Mouse (Mus musculus): Measurements from ENCODE around the gene Pcmt1. TPM values are rescaled to one million over a fixed set of nuclear protein-coding genes. Genes with fewer than 3 reads are reported as not detected.

Pcmt1 gene
- polyA plus RNA-seq (2015; fragmentation: Nextera tagmentation; extraction: Ambion mirVana) = 134 and 143 TPM in 2 replicates

- Histone ChIP-seq H3K4me3 (ENCODE audit: low read length) (peak within 1 kb of the TSS; percentile 95), H3K27ac (ENCODE audit: low read length) (peak within 1 kb of the TSS; percentile 99), H3K4me2 (ENCODE audit: low read depth, low read length) (peak within 1 kb of the TSS; percentile 83), H3K27me3 (ENCODE audit: control insufficient read depth, insufficient read depth, low read length) (no peaks in the 10 kb centered on the region), H3K36me3 (ENCODE audit: control insufficient read depth, insufficient read depth) (peaks cover 18% of the 10 kb centered on the region), H3K9ac (ENCODE audit: low read length) (peak within 1 kb of the TSS; percentile 100), H3K9me3 (replicated peaks; ENCODE audit: control insufficient read depth, low read length) (no peaks in the 10 kb centered on the region), H3K4me1 (ENCODE audit: control insufficient read depth, insufficient read depth, low read length) (peaks cover 26% of the 10 kb centered on the region)
- under 1% methylated on average over 65 of the region's 65 CpGs for WGBS
- peak; percentile 84 for ATAC-seq (replicated peaks; ENCODE audit: extremely low read depth, insufficient read depth, low FRiP score)
Observed at GRCm38 (mm10) chr10:7680731-7681301, at the start of gene Pcmt1, which contains the start of gene Lats1. Gene Pcmt1, minus strand, starts transcription at chr10:7681136. Gene Lats1, plus strand, starts transcription at chr10:7681214.

- Histone ChIP-seq H3K9ac (ENCODE audit: low read length) (peak overlapping the region; percentile 10), H3K27ac (ENCODE audit: low read length) (no peak overlapping the region), H3K4me1 (ENCODE audit: control insufficient read depth, insufficient read depth, low read length) (peaks cover 10% of the 10 kb centered on the region), H3K4me3 (ENCODE audit: low read length) (peak overlapping the region; percentile 97), H3K27me3 (ENCODE audit: control insufficient read depth, insufficient read depth, low read length) (no peaks in the 10 kb centered on the region), H3K4me2 (ENCODE audit: low read depth, low read length) (peak overlapping the region; percentile 94), H3K9me3 (replicated peaks; ENCODE audit: control insufficient read depth, low read length) (no peaks in the 10 kb centered on the region), H3K36me3 (ENCODE audit: control insufficient read depth, insufficient read depth) (no peaks in the 10 kb centered on the region)
- WGBS = 17% methylated on average over 3 of the region's 3 CpGs
- ATAC-seq (replicated peaks; ENCODE audit: extremely low read depth, insufficient read depth, low FRiP score) = no peak
Observed at GRCm38 (mm10) chr10:7727011-7727410, 46.1 kb upstream of the Pcmt1 start.

GRCm38 (mm10) chr10:7726501-7726812 is 45.5 kb upstream of the Pcmt1 start:
- Histone ChIP-seq H3K4me1 (ENCODE audit: control insufficient read depth, insufficient read depth, low read length) (peaks cover 10% of the 10 kb centered on the region), H3K9ac (ENCODE audit: low read length) (peak overlapping the region; percentile 90), H3K27ac (ENCODE audit: low read length) (peak overlapping the region; percentile 83), H3K4me2 (ENCODE audit: low read depth, low read length) (peak overlapping the region; percentile 94), H3K36me3 (ENCODE audit: control insufficient read depth, insufficient read depth) (no peaks in the 10 kb centered on the region), H3K4me3 (ENCODE audit: low read length) (peak overlapping the region; percentile 97), H3K27me3 (ENCODE audit: control insufficient read depth, insufficient read depth, low read length) (no peaks in the 10 kb centered on the region), H3K9me3 (replicated peaks; ENCODE audit: control insufficient read depth, low read length) (no peaks in the 10 kb centered on the region)
- no peak for ATAC-seq (replicated peaks; ENCODE audit: extremely low read depth, insufficient read depth, low FRiP score)
- WGBS = under 1% methylated on average over 8 of the region's 8 CpGs

GRCm38 (mm10) chr10:7725751-7726500 is 45.0 kb upstream of the Pcmt1 start, which contains the start of gene Katna1:
Gene Katna1, plus strand, starts transcription at chr10:7726000.
- peak; percentile 99 for ATAC-seq (replicated peaks; ENCODE audit: extremely low read depth, insufficient read depth, low FRiP score)
- H3K27ac ChIP-seq (ENCODE audit: low read length) = peak within 1 kb of the TSS; percentile 83
- no peaks in the 10 kb centered on the region for H3K27me3 ChIP-seq (ENCODE audit: control insufficient read depth, insufficient read depth, low read length)
- peak within 1 kb of the TSS; percentile 97 for H3K4me3 ChIP-seq (ENCODE audit: low read length)
- peak within 1 kb of the TSS; percentile 94 for H3K4me2 ChIP-seq (ENCODE audit: low read depth, low read length)
- H3K4me1 ChIP-seq (ENCODE audit: control insufficient read depth, insufficient read depth, low read length) = peaks cover 10% of the 10 kb centered on the region
- H3K9me3 ChIP-seq (replicated peaks; ENCODE audit: control insufficient read depth, low read length) = no peaks in the 10 kb centered on the region
- H3K9ac ChIP-seq (ENCODE audit: low read length) = peak within 1 kb of the TSS; percentile 90
- WGBS = under 1% methylated on average over 49 of the region's 49 CpGs
- no peaks in the 10 kb centered on the region for H3K36me3 ChIP-seq (ENCODE audit: control insufficient read depth, insufficient read depth)

- 76% methylated on average over 7 of the region's 7 CpGs for WGBS
- no peak for ATAC-seq (replicated peaks; ENCODE audit: extremely low read depth, insufficient read depth, low FRiP score)
- Histone ChIP-seq H3K27me3 (ENCODE audit: control insufficient read depth, insufficient read depth, low read length) (no peaks in the 10 kb centered on the region), H3K9me3 (replicated peaks; ENCODE audit: control insufficient read depth, low read length) (no peaks in the 10 kb centered on the region), H3K9ac (ENCODE audit: low read length) (no peak overlapping the region), H3K4me1 (ENCODE audit: control insufficient read depth, insufficient read depth, low read length) (no peaks in the 10 kb centered on the region), H3K36me3 (ENCODE audit: control insufficient read depth, insufficient read depth) (peaks cover 44% of the 10 kb centered on the region), H3K4me3 (ENCODE audit: low read length) (no peak overlapping the region), H3K4me2 (ENCODE audit: low read depth, low read length) (no peak overlapping the region), H3K27ac (ENCODE audit: low read length) (no peak overlapping the region)
Observed at GRCm38 (mm10) chr10:7715056-7715455, 34.1 kb upstream of the Pcmt1 start.

GRCm38 (mm10) chr10:7712506-7712905 is 31.6 kb upstream of the Pcmt1 start:
- no peak overlapping the region for H3K4me2 ChIP-seq (ENCODE audit: low read depth, low read length)
- no peaks in the 10 kb centered on the region for H3K4me1 ChIP-seq (ENCODE audit: control insufficient read depth, insufficient read depth, low read length)
- no peaks in the 10 kb centered on the region for H3K27me3 ChIP-seq (ENCODE audit: control insufficient read depth, insufficient read depth, low read length)
- no peaks in the 10 kb centered on the region for H3K9me3 ChIP-seq (replicated peaks; ENCODE audit: control insufficient read depth, low read length)
- peaks cover 54% of the 10 kb centered on the region for H3K36me3 ChIP-seq (ENCODE audit: control insufficient read depth, insufficient read depth)
- no peak for ATAC-seq (replicated peaks; ENCODE audit: extremely low read depth, insufficient read depth, low FRiP score)
- no peak overlapping the region for H3K4me3 ChIP-seq (ENCODE audit: low read length)
- no peak overlapping the region for H3K27ac ChIP-seq (ENCODE audit: low read length)
- 82% methylated on average over 13 of the region's 13 CpGs for WGBS
- no peak overlapping the region for H3K9ac ChIP-seq (ENCODE audit: low read length)

GRCm38 (mm10) chr10:7710121-7710520 is 29.2 kb upstream of the Pcmt1 start:
- Histone ChIP-seq H3K9me3 (replicated peaks; ENCODE audit: control insufficient read depth, low read length) (no peaks in the 10 kb centered on the region), H3K4me2 (ENCODE audit: low read depth, low read length) (no peak overlapping the region), H3K27me3 (ENCODE audit: control insufficient read depth, insufficient read depth, low read length) (no peaks in the 10 kb centered on the region), H3K36me3 (ENCODE audit: control insufficient read depth, insufficient read depth) (peaks cover 61% of the 10 kb centered on the region), H3K4me3 (ENCODE audit: low read length) (no peak overlapping the region), H3K27ac (ENCODE audit: low read length) (no peak overlapping the region), H3K9ac (ENCODE audit: low read length) (no peak overlapping the region), H3K4me1 (ENCODE audit: control insufficient read depth, insufficient read depth, low read length) (no peaks in the 10 kb centered on the region)
- 87% methylated on average over 5 of the region's 5 CpGs for WGBS
- ATAC-seq (replicated peaks; ENCODE audit: extremely low read depth, insufficient read depth, low FRiP score) = no peak

GRCm38 (mm10) chr10:7702586-7702985 is 21.6 kb upstream of the Pcmt1 start:
- no peak overlapping the region for H3K27ac ChIP-seq (ENCODE audit: low read length)
- ATAC-seq (replicated peaks; ENCODE audit: extremely low read depth, insufficient read depth, low FRiP score) = no peak
- no peak overlapping the region for H3K4me3 ChIP-seq (ENCODE audit: low read length)
- no peaks in the 10 kb centered on the region for H3K4me1 ChIP-seq (ENCODE audit: control insufficient read depth, insufficient read depth, low read length)
- H3K9me3 ChIP-seq (replicated peaks; ENCODE audit: control insufficient read depth, low read length) = no peaks in the 10 kb centered on the region
- no peaks in the 10 kb centered on the region for H3K27me3 ChIP-seq (ENCODE audit: control insufficient read depth, insufficient read depth, low read length)
- WGBS = 80% methylated on average over 6 of the region's 6 CpGs
- H3K9ac ChIP-seq (ENCODE audit: low read length) = no peak overlapping the region
- peaks cover 71% of the 10 kb centered on the region for H3K36me3 ChIP-seq (ENCODE audit: control insufficient read depth, insufficient read depth)
- no peak overlapping the region for H3K4me2 ChIP-seq (ENCODE audit: low read depth, low read length)

GRCm38 (mm10) chr10:7700120-7700519 is 19.2 kb upstream of the Pcmt1 start:
- Histone ChIP-seq H3K27me3 (ENCODE audit: control insufficient read depth, insufficient read depth, low read length) (no peaks in the 10 kb centered on the region), H3K4me1 (ENCODE audit: control insufficient read depth, insufficient read depth, low read length) (no peaks in the 10 kb centered on the region), H3K9me3 (replicated peaks; ENCODE audit: control insufficient read depth, low read length) (no peaks in the 10 kb centered on the region), H3K27ac (ENCODE audit: low read length) (no peak overlapping the region), H3K9ac (ENCODE audit: low read length) (no peak overlapping the region), H3K4me2 (ENCODE audit: low read depth, low read length) (no peak overlapping the region), H3K4me3 (ENCODE audit: low read length) (no peak overlapping the region), H3K36me3 (ENCODE audit: control insufficient read depth, insufficient read depth) (peaks cover 67% of the 10 kb centered on the region)
- ATAC-seq (replicated peaks; ENCODE audit: extremely low read depth, insufficient read depth, low FRiP score) = no peak
- WGBS = 74% methylated on average over 3 of the region's 3 CpGs

All from heart, embryonic 16.5 days (tissue).